ENCODE assay signal across 22 mouse cellular contexts in genomic region chr11:96482711-96483110, GRCm38 (mm10). TPM values are rescaled to one million over a fixed set of nuclear protein-coding genes. Genes with fewer than 3 reads are reported as not detected.
A peak's percentile ranks its signal among the peaks of the same experiment; 100 is the strongest.
DNase-seq lines count a peak whose midpoint lies in the region; ATAC-seq lines count a peak whose summit lies in the region.
"Had no signal": no experiment of that assay in that cellular context is flagged by ENCODE, and none has a peak within 500 bp of the region (broad histone marks: within the 10 kb centered on the region; RNA-seq: fewer than 3 reads in every experiment).

No protein-coding gene starts in this region.

- H3K27me3 ChIP-seq in kidney, embryonic 15.5 days, result no peaks in the 10 kb centered on the region
- H3K27me3 ChIP-seq in limb, embryonic 11.5 days (ENCODE audit: control insufficient read depth, insufficient read depth, low read length), result no peaks in the 10 kb centered on the region
- H3K27me3 ChIP-seq: embryonic facial prominence, embryonic 13.5 days; forebrain, embryonic 12.5 days had no signal

- DNase-seq in kidney, postnatal 36 days, result no peak
- peak; percentile 7 for DNase-seq in 3T3-L1 (ENCODE audit: low read depth, low spot score)
- DNase-seq in embryo, embryonic 10.5 days (ENCODE audit: low spot score), result peak; percentile 56
- peak; percentile 68 for DNase-seq in limb, embryonic 11.5 days (ENCODE audit: low spot score)
- DNase-seq in adrenal gland, adult (ENCODE audit: inconsistent age in 2 of 2, low spot score in 1 of 2), result no peak
- no peak for DNase-seq in thymus, postnatal 25 days
- DNase-seq: adrenal gland, postnatal 10 days; B cell, adult 2 months; cerebellum, adult 11 months; cerebellum, adult 9-10 months; cerebellum, postnatal 25 days; gastrocnemius, adult 2 months; gastrocnemius, postnatal 25 days had no signal

- no peaks in the 10 kb centered on the region for H3K9me3 ChIP-seq in kidney, embryonic 15.5 days (replicated peaks)
- H3K9me3 ChIP-seq in limb, embryonic 11.5 days (ENCODE audit: control insufficient read depth, low read length), result no peaks in the 10 kb centered on the region
- H3K9me3 ChIP-seq: embryonic facial prominence, embryonic 13.5 days; forebrain, embryonic 12.5 days; G1E; hindbrain, embryonic 10.5 days had no signal

- no peak overlapping the region for H3K4me3 ChIP-seq in kidney, embryonic 15.5 days (replicated peaks)
- H3K4me3 ChIP-seq in limb, embryonic 11.5 days (ENCODE audit: low read depth, low read length), result no peak overlapping the region
- H3K4me3 ChIP-seq: embryonic facial prominence, embryonic 13.5 days; forebrain, embryonic 12.5 days; gastrocnemius, adult 2 months; heart, embryonic 12.5 days; hindbrain, embryonic 10.5 days had no signal

- no peak overlapping the region for H3K4me2 ChIP-seq in kidney, embryonic 15.5 days
- H3K4me2 ChIP-seq in limb, embryonic 11.5 days (ENCODE audit: low read depth, severe bottlenecking), result no peak overlapping the region
- H3K4me2 ChIP-seq: embryonic facial prominence, embryonic 13.5 days; forebrain, embryonic 12.5 days; heart, embryonic 12.5 days; hindbrain, embryonic 14.5 days had no signal

- 10% methylated on average over 3 of the region's 3 CpGs for WGBS in kidney, embryonic 15.5 days
- WGBS in limb, embryonic 11.5 days, result 33% methylated on average over 3 of the region's 3 CpGs

- peak; percentile 64; the same call in 1 of the 2 replicates for ATAC-seq in kidney, embryonic 15.5 days (replicated peaks; ENCODE audit: low FRiP score)
- ATAC-seq in limb, embryonic 11.5 days (ENCODE audit: insufficient number of reproducible peaks, low FRiP score, low TSS enrichment, low read depth), result no peak
- ATAC-seq: CD4-positive, CD25-positive, alpha-beta regulatory T cell, adult 4 months; forebrain, embryonic 16.5 days had no signal

- no peak overlapping the region for H3K9ac ChIP-seq in kidney, embryonic 15.5 days
- no peak overlapping the region for H3K9ac ChIP-seq in limb, embryonic 11.5 days (ENCODE audit: low read length)
- H3K9ac ChIP-seq: embryonic facial prominence, embryonic 13.5 days; forebrain, embryonic 12.5 days; heart, embryonic 12.5 days; hindbrain, embryonic 14.5 days had no signal

- no peaks in the 10 kb centered on the region for H3K36me3 ChIP-seq in kidney, embryonic 15.5 days
- no peaks in the 10 kb centered on the region for H3K36me3 ChIP-seq in limb, embryonic 11.5 days (ENCODE audit: control insufficient read depth, insufficient read depth, low read length)
- H3K36me3 ChIP-seq: embryonic facial prominence, embryonic 13.5 days; forebrain, embryonic 12.5 days; G1E; heart, embryonic 12.5 days; hindbrain, embryonic 10.5 days had no signal

- 0 out of 2 replicates have a peak, but pooled peaks cover 10% of the 10 kb centered on the region for H3K4me1 ChIP-seq in kidney, embryonic 15.5 days
- H3K4me1 ChIP-seq in limb, embryonic 11.5 days (ENCODE audit: control insufficient read depth, insufficient read depth, low read length), result 0 out of 2 replicates have a peak, but pooled peaks cover 2% of the 10 kb centered on the region
- H3K4me1 ChIP-seq: embryonic facial prominence, embryonic 13.5 days; forebrain, embryonic 12.5 days; heart, embryonic 12.5 days; hindbrain, embryonic 10.5 days had no signal

- H3K27ac ChIP-seq in kidney, embryonic 15.5 days, result peak overlapping the region; percentile 45; the same call in 1 of the 2 replicates
- H3K27ac ChIP-seq in limb, embryonic 11.5 days (replicated peaks; ENCODE audit: low read depth, low read length), result no peak overlapping the region
- H3K27ac ChIP-seq: embryonic facial prominence, embryonic 13.5 days; forebrain, embryonic 12.5 days; gastrocnemius, adult 2 months; hindbrain, embryonic 10.5 days; hindbrain, embryonic 14.5 days had no signal

RNA-seq across cellular contexts. Expression of gene Skap1, which starts 18.3 kb away (rescaled TPM):
- polyA plus RNA-seq in kidney, embryonic 15.5 days (2015; fragmentation: Nextera tagmentation; extraction: Ambion mirVana), result 10.4 and 10.6 TPM in 2 replicates
- polyA plus RNA-seq in limb, embryonic 11.5 days (2014; fragmentation: Nextera tagmentation; extraction: Ambion mirVana), result 0.18 and 0.27 TPM in 2 replicates
- polyA plus RNA-seq: G1E had no signal

Comparison
In these comparisons a context has a peak if more than half of its experiments do, and no peak if none do; other contexts are left out.
1. DNase-seq: peak in 3T3-L1 (single experiment), embryo, embryonic 10.5 days (single experiment) and limb, embryonic 11.5 days (single experiment); none in kidney, postnatal 36 days (0 of 2), adrenal gland, adult (0 of 2) and thymus, postnatal 25 days (single experiment).